Mouse (Mus musculus): ENCODE data around the gene Kirrel3.
A peak's percentile ranks its signal among the peaks of the same experiment; 100 is the strongest.

The Kirrel3 gene

DNA sequence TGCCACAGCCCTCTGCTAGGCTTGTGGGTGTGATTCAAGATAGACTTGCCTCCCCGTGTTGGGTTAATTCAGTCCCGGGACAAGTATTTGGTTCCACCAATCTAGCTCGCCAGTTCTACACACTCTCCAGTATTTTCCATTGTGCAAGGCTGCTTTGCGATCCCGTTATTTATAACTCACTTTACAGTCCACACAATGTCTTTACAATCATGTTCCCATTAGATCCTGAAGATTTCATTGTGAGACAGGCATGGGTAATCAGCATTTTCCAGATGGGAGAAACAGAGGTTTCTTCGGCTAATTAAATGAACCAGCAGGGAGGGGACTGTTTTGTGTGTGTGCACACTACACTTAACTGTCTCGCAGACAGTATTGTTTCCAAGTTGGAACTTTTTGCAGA lies 557.9 kb downstream of the Kirrel3 start:
- DNase-seq, result no peak

DNA sequence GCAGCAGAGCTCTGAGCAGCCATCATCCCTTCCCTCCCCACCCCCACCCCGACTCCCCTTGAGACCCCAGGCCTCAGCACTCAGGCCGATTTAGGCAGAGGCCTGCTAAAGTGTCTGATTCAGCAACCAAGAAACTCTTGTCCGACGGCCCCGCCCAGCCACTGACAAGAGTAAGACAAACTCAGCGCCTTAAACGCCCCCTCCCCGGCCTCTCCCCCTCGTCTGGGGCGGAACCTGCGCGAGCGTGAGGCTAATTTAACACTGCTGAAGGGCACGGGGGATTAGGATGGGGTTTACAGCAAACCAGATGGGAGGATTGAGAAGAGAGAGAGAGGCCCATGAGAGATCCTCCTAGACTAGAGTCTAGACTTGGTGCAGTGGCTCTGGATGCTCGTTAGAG lies 558.8 kb downstream of the Kirrel3 start:
- peak; percentile 77 for DNase-seq

DNA sequence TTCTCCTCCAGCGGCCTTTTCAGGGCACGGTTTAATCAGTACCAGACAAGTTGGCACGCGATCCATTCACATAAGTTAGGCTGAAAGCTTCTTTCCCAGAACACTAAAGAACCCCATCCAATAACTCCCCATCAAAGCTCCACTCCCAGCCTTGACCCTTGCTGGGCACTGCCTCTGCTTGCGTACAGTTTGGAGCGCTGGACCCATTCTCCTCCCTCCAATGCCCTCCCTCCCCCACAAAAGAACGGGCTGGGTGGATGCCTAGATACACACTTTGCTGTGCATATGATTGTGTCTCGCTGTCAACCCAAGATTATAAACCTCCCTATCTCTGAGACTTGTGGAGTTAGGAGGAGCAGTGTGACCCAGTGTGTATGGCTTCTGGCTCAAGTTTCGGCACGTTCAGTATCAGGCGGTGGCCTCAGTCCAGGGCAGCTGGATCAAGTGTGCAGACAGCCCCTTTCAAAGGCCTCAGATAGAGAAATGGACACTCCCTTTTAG lies 559.4 kb downstream of the Kirrel3 start:
- peak; percentile 78 for DNase-seq

DNA sequence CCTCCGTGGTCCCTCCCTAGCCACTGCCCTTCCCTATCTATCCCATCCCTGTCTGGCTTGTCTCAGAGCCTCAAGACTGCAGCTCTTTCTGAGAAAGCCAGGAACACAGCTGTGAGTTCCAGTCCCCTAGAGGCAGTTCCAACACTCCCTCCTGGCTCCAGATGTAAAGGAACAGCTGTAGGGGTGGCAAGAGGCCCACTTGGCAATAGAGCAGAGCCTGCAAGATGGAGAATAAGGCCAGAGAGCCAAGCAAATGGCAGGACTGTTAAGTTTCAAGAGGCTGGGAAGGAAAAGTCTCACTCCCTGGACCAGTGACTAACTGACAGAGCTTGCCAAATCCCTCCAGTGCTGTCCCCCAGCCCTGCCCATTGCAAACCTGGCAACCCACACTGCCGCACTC lies 560.1 kb downstream of the Kirrel3 start:
- DNase-seq, result peak; percentile 94

DNA sequence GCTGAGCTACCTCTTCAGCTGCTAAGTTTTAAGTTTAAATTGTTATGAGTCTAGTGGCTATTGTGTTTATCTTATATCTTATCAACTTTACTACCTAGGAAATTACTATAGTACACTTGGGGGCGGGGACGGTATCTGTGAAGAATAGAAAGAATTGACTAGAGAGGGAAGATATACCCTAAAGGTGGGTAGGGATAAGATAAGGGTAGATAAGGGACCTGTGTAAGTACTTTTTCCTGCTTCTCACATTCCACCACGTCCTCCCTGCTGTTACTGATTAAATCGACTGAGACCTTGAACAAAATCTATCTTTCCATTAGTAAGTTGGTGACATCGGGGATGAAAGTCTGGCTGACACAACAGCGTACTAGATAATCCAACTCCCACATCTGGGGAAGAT lies 562.8 kb downstream of the Kirrel3 start:
- DNase-seq, result no peak

DNA sequence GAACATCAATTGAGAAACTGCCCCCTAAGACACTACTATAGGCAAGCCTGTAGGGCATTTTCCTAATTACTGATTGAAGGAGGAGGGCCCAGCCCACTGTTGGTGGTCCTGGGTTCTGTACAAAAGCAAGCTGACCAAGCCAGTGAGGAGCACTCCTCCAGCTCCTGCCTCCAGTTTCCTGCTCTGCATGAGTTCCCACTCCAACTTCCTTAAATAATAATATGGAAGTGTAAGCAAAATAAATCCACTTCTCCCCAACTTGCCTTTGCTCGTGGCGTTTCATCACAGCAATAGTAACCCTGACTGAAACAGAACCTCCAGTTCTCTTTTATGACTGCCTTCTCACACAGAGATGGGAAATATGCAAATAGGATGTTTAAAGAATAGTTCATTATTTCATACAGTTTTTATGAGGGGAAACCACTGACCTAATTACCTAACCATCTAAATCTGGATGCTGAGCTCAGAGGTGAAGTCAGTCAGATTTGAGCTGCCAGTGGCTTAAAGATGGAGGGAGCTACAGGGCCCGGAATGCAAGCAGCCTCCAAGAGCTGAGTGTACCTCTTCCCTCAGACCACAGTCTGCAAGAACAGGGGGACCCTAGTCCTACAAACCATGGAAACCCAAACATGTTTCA lies 564.3 kb downstream of the Kirrel3 start:
- DNase-seq, result no peak

DNA sequence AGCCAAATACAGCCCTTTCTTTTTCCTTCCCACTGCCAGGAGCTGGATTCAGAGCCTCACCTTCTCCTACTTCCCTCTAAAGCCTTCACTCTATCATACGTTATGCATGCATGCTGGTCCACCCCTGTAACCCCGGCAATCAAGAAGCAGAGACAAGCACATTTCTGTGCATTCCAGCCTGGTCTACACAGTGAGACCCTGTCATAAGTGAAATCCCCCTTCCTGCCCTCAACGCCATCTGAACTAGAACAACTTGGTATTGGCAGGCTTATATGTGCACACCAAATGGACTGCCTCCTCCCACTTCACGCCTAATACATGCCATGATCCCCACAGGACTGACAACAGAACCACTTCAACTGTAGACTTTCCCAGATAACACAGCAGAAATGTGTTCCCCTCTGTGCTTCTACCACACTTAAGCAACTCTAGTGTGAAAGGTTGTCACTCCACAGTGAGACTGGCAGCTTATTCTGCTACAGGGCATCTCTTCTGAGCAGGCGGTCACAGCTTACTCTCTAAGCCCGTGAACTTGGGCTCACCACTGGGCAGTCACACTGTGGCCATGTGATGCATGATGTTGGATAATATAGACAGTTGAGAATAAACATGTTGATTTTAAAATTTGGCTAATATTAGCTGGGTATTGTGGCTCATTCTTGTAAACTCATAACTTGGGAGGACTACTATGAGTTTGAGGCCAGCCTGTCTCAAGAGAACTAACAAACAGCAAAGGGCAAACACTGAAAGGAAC lies 565.2 kb downstream of the Kirrel3 start:
- DNase-seq, result no peak

DNA sequence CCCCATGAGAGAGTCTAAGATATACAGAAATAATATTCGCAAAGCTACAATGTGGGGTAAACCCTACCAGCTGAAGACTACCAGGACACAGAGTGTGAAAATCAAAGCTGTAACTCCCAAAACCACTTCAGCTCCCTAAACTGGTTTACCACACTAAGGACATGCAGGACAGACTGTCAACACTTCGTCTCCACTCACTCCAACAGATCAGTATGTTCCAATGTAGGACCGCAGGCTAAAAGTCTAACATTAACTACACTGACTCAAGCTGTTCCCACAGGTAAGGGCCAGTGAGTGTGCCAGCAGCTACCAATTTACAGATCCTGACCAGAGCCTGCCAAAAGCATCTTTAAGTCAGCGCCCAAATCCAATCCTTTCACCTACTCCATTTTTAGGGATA lies 566.0 kb downstream of the Kirrel3 start:
- no peak for DNase-seq

DNA sequence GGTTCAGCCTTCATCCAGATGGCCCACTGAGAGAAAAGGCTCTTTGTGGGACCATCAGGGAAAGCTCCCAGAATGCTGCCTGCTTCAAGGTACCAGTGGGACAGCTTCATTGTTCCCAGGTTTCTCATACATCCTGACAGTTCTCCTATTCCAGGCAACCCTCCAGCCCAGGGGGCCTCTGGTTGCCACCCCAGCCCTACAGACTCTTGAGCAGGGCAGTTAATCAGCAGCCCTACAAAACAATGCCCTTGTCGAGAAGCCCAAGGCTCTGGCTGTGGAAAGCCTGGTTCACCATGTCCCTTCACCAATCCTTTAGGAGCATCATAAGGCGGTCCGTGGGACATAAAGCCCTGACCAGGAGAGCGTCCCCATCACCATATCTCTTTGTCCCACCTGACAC lies 567.0 kb downstream of the Kirrel3 start:
- no peak for DNase-seq

DNA sequence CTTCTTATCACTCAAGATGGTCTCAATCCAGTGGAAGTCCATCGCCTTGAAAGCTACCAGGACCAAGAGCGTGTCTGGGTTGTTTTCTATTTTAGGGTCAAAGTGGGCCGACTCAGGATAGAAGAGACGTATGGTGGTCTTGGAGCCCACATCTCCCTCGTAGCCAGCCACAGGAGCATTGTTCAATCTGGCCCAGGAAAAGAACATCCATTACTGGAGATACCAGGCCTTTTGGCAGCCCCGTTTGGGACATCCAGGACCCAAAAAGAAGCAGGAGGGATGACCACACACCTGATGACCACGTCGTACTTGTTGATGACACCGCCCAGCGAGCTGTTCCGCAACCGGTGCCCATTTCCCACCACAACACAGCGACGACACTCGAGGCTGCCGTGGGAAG lies 567.4 kb downstream of the Kirrel3 start:
- DNase-seq, result peak; percentile 1

DNA sequence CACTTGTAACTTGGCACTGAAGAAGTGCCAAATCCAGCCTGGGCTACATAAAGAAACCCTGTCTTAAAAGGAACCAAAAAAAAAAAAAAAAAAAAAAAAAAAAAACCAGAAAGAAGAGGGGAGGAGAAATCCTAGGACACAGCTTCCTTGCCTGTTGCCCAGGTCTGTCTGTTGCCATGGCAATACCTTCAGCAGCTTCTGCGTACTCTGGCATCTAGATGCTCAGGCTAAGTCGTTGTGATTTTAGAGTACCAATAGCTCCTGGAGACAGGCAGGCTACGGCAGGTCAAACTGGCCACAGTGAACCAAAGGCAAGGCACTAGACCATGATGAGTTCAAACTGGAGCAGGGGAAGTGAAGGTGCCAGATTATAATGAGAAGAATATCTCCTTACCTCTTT lies 568.0 kb downstream of the Kirrel3 start:
- peak; percentile 1 for DNase-seq

DNA sequence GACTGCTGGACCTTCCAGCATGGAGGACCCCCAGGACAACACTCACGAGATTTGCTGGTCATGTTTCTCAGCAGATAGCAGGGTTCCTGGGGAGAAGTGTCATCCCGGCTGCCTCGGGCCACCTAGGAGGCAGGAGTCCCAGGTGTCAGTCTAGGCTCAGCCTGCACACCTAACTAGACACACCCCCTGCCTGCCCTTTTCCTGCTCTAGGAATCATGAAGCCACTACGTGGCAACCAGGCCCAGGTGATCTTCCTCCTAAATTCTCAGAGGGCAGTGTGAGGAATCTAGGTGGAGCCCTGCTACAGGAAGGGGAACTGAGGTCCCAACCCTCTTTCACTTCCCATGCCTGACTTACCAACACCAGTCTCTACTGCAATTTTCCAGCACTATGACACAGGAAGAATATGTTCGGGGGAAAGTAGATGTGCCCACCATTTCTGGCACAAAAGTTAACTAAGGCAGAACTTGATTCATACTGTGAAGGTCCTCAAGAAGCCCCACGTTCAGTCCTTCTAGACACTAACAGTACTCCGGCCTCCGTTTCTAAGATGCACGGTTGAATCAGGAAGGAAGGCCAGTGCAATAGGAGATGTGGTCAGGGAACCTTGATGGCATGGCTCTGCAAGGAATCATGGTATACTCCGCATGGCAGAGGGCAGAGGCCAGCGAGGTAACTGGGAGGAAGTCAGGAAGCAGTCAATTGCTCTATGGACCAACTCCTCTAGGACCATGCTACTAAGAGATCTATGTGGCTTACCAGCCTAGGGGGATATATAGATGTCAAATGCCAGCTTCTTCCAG lies 570.0 kb downstream of the Kirrel3 start:
- DNase-seq, result peak; percentile 1

DNA sequence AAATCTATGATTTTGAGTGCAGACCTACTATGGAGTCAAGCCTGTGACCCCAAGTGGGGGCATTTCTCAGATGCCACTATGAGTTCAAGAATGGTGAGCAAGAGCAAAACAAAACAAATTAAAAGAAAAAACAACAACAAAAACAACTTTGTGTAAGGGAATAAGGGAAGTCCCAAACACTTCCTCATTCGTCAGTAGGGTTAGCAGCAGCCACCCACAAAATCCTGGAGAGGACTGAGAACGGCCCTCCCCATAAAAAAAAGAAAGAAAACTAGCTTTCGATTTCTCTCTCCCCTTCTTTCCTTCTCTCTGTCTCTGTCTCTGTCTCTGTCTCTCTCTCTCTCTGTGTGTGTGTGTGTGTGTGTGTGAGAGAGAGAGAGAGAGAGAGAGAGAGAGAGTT lies 570.9 kb downstream of the Kirrel3 start:
- peak; percentile 0 for DNase-seq

DNA sequence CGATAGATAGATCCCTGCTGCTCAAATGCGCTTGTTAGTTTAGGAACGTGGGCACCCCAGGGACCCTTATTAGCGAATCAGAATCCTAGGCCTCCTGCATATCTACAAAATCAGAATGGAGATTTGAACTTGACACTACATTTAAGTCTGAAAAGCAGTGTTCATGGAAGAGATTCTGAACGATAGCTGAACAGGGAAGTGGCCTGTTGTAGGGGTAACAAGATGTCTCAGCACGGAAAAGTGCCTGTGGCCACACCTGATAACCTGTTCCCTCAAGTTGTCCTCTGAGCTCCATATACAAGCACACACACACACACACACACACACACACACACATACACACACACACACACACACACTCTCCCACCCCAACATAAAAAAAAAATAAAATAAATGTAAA lies 571.9 kb downstream of the Kirrel3 start:
- DNase-seq, result no peak

DNA sequence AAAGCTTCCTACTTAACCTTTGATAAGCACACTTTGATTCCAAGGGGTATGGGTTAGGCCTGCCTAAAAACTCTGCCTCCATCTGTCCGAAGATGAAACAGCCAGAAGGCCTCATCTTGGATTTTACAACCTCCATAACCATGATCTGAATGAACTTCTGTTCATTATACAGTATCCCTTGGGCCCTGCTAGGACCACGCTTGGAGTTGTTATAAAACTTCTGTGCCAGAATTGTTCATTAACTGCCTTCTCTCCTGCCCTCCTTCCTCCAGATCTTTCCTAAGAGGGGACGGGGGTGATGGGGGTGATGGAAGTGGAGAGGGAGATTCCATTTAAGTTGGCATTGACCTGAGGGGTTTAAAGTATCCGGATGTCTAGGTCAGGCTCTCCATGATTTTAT lies 572.5 kb downstream of the Kirrel3 start:
- no peak for DNase-seq

DNA sequence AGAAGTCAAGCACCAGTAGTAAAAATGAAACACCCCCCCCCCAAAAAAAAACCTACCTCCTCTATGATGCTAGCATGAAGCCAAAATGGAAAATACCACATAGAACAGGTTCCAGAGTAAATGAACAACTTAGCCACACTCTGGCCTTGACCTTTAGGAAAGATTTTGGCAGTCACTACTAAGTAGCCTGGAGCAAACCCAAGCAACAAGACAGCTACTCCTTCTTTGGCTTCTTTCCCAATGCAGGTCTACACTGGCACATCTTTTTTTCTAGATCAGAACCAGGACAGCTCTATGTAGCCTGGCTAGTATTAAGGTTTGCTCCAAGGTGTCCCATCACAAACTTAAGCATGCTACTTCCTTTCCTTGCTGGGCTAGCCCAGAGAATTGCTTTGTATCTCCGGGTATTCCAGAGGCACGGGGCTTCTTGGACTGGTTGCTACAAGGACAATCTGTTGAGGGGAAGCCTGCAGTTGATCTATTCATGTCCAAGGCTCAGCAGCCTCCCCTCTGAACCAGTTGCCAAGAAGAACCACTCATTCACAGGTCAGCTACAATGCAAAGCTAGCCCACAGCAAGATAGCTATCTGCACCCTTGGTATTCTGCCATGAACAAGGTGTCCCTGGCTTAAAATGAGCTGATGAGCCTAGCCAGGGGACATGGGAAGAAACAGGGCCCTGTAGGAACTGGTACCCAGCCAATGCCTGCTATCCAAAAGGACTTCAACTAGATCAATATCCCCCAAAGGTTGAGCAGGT lies 573.1 kb downstream of the Kirrel3 start:
- peak; percentile 2 for DNase-seq

DNA sequence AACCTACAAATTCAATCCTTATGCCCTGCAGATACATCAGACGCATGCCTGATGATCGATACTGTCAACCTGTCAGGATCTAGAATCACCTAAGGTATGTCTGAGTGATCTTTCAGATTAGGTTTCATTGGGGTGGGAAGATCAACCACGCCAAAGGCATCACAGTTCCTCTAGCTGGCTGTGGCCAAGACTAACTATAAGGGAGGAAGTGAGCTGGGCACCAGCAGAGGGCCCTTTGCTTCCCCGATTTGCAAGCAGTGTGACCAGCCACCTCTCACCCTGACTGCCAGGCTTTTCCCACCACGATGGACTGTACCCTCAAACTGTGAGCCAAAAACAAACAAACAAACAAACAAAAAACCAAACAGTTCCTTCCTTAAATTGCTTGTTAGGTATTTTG lies 574.2 kb downstream of the Kirrel3 start:
- peak; percentile 5 for DNase-seq

DNA sequence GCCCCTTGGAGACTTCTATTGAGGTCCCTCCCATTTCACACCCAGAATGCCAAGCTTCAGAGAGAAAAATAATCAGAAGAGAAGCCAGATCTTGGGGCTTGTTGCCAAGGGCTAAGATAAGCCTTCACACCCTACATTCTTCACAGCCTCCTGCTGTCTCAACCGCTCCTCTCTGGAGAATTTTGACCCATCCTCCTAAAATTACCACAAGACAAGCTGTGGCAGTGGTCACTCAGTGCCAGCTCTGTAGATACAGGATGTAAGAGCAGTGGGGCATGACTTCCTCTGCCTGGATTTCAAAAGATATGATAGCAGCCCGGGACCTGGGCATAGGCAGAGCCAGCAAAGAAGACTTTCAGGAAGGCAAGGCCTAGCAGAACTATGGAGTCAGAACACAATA lies 575.8 kb downstream of the Kirrel3 start:
- DNase-seq, result peak; percentile 14

Measured in lung, postnatal 10 days (tissue).